Mouse (Mus musculus): Measurements from ENCODE around the gene Irx5. TPM values are rescaled to one million over a fixed set of nuclear protein-coding genes. Genes with fewer than 3 reads are reported as not detected.

Gene Irx5
- total and polyA plus RNA-seq, 2 experiments from 2014 or later: 1.6 to 2.7 TPM

DNA sequence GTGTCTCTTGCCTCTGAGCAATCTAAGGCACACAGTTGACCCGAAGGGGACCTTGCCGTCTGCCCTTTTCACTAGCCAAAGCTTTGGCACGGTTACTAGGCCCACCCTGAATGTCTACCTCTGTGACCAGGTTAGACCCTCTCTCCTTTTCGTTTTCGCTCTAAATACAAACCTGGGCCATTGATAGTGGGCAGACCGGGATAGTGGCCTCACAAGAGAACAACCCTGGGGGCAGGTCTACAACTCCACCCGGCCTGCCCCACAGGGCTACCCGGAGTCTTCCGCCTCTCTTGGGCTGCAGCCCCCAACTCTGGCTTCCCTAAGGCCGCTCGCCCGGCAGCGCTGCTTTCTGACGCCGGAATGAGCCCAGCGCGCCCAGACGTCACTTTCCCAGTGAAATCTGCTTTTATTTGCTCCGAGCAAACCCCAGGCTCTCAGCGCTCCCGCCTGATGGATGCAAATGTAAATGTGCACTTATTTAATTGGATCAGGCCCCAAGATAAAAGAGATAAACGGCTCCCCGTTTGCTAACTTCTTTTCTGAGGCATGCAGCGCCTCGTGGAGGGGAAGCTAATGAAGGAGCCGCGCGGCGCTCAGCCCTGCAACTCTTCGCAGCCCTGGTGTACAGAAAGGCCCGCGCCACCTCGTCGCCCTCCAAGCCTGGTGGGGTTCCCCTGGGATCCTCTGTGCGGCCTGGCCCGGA is 8.0 kb downstream of the Irx5 start:
- DNase-seq (peak; percentile 81), ATAC-seq (no peak)
- Histone ChIP-seq H3K27ac (ENCODE audit: low read depth, low read length) (no peak overlapping the region), H3K4me2 (ENCODE audit: low read depth) (no peak overlapping the region), H3K9me3 (ENCODE audit: low read length) (no peaks in the 10 kb centered on the region), H3K36me3 (ENCODE audit: insufficient read depth) (no peaks in the 10 kb centered on the region), H3K9ac (no peak overlapping the region), H3K4me1 (ENCODE audit: insufficient read depth) (no peaks in the 10 kb centered on the region), H3K27me3 (ENCODE audit: insufficient read depth, low read length) (peaks cover 76% of the 10 kb centered on the region), H3K4me3 (ENCODE audit: low read depth, low read length) (no peak overlapping the region)
- 3% methylated on average over 36 of the region's 36 CpGs for WGBS
- no peak for TF ChIP-seq CTCF (IDR thresholded peaks at IDR 0.05; ENCODE audit: low read depth)

DNA sequence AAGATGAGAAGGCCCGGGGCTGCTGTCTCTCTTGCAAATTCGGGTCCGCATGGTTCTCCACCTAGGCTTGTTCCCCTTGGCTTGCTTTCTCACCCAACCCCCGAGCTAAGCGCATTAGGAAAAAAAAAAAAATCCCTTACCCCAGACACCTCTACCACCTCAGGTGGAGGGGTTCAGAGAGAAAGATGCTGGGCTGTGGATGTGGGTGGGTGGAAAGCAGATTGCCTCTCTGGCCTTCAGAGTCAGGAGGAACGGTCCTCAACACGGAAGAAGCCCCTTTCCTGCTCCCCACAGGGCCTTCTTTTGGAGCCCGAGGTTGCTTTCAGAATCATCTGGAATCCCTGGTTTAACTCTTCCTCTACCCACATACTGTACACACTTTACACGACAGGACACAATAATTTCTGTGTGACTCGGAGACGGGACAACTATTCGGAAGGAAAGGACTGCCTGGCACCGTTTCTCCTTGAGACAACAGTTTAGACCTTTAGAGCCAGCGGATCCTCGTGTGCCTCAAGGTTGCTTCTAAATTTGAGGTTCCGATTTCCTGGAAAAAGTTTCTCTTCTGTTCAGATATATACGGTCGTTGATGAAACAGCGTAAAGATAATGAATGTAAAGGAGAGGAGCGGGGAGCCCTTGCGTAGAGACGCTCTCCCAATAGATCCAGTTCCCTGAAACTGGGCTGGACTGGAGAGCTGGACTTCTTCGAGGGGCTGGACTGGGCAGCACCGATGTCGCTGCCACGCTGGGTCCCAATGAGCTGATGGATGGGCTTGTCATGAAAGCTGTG is 8.7 kb downstream of the Irx5 start:
- ATAC-seq (no peak), DNase-seq (peak; percentile 52)
- no peak overlapping the region for H3K9ac ChIP-seq
- peaks cover 72% of the 10 kb centered on the region for H3K27me3 ChIP-seq (ENCODE audit: insufficient read depth, low read length)
- no peaks in the 10 kb centered on the region for H3K9me3 ChIP-seq (ENCODE audit: low read length)
- WGBS: 7% methylated on average over 26 of the region's 26 CpGs
- no peak overlapping the region for H3K27ac ChIP-seq (ENCODE audit: low read depth, low read length)
- H3K4me2 ChIP-seq (ENCODE audit: low read depth): no peak overlapping the region
- H3K4me1 ChIP-seq (ENCODE audit: insufficient read depth): no peaks in the 10 kb centered on the region
- TF ChIP-seq CTCF (IDR thresholded peaks at IDR 0.05; ENCODE audit: low read depth): no peak
- no peaks in the 10 kb centered on the region for H3K36me3 ChIP-seq (ENCODE audit: insufficient read depth)
- no peak overlapping the region for H3K4me3 ChIP-seq (ENCODE audit: low read depth, low read length)

DNA sequence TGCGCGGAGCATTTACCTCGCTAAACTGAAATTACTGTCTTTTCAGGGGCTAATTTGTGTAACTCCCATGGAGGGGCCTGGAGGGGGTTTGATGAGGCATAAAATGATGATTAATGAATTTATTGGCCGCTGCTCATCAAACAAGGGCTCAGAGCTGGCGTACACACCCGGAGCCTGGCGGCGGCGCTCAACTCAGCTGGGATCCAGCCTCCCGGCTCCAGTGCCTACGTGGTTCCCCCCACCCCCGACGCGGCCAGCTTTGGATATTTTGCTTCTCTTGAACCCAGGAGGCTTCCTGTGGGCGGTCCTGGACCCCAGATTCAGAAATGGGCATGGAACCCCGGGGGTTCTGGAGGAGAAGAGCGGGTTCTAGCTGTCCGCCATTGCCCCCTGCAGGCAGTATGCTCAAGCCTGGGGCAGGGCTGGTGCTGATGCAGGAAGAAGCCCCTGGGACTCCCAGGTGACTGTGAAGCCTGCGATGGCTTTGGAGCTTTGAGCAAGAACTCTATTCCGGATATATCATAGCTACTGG is 9.4 kb downstream of the Irx5 start:
- Histone ChIP-seq H3K4me3 (ENCODE audit: low read depth, low read length) (no peak overlapping the region), H3K27me3 (ENCODE audit: insufficient read depth, low read length) (peaks cover 66% of the 10 kb centered on the region), H3K9ac (no peak overlapping the region), H3K36me3 (ENCODE audit: insufficient read depth) (no peaks in the 10 kb centered on the region), H3K27ac (ENCODE audit: low read depth, low read length) (no peak overlapping the region), H3K4me1 (ENCODE audit: insufficient read depth) (no peaks in the 10 kb centered on the region), H3K4me2 (ENCODE audit: low read depth) (no peak overlapping the region), H3K9me3 (ENCODE audit: low read length) (no peaks in the 10 kb centered on the region)
- ATAC-seq (peak; percentile 38; the same call in 1 of the 2 replicates), DNase-seq (peak; percentile 24)
- TF ChIP-seq CTCF (IDR thresholded peaks at IDR 0.05; ENCODE audit: low read depth): peak; percentile 39
- WGBS: 6% methylated on average over 20 of the region's 20 CpGs

DNA sequence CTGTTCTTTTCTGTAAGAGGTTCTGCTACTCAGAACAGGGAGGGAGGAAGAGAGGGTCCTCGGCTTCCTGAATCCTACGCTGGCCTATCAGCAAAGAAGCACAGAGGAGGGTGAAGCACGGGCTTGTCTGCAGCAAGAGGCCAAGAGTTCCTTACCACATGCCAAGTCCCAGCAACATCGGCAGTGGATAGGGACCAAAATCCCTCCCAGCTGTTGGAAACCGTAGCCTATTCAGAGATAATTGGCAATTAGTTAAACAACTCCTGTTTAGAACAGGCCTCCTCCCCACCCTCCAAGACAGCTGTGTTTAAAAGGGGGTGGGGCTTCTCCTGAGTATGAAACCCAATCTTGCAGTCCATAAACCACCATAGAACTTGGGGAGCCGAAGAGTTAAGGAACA is 22.1 kb downstream of the Irx5 start:
- no peaks in the 10 kb centered on the region for H3K36me3 ChIP-seq (ENCODE audit: insufficient read depth)
- no peak for TF ChIP-seq CTCF (IDR thresholded peaks at IDR 0.05; ENCODE audit: low read depth)
- no peak overlapping the region for H3K4me2 ChIP-seq (ENCODE audit: low read depth)
- H3K4me1 ChIP-seq (ENCODE audit: insufficient read depth): no peaks in the 10 kb centered on the region
- H3K4me3 ChIP-seq (ENCODE audit: low read depth, low read length): no peak overlapping the region
- H3K27me3 ChIP-seq (ENCODE audit: insufficient read depth, low read length): peaks cover 9% of the 10 kb centered on the region
- H3K9ac ChIP-seq: no peak overlapping the region
- no peaks in the 10 kb centered on the region for H3K9me3 ChIP-seq (ENCODE audit: low read length)
- ATAC-seq (no peak), DNase-seq (no peak)
- WGBS: 16% methylated on average over 6 of the region's 6 CpGs
- H3K27ac ChIP-seq (ENCODE audit: low read depth, low read length): no peak overlapping the region

DNA sequence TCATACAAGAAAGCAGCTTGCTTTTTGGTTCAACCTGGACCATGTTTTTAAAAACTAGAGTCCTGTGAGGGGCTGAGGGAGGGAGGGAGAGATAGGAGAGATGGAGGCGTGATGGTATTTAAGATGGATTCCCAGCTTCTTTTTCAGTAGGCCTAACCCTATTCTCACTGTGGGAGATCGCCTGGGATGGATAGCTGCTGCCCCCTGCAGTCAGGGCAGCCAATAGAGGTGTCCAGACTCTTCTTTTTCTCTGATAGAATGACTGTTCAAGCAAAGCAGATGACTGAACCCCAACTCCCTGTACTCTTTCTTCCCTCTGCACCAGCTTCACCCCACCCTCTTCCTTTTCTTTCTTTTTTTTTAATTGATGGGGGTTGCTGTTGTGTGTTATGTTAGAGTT is 23.1 kb downstream of the Irx5 start:
- 45% methylated on average over 2 of the region's 2 CpGs for WGBS
- Histone ChIP-seq H3K9me3 (ENCODE audit: low read length) (no peaks in the 10 kb centered on the region), H3K36me3 (ENCODE audit: insufficient read depth) (no peaks in the 10 kb centered on the region), H3K27me3 (ENCODE audit: insufficient read depth, low read length) (peaks cover 9% of the 10 kb centered on the region), H3K27ac (ENCODE audit: low read depth, low read length) (no peak overlapping the region), H3K4me2 (ENCODE audit: low read depth) (no peak overlapping the region), H3K9ac (no peak overlapping the region), H3K4me3 (ENCODE audit: low read depth, low read length) (no peak overlapping the region), H3K4me1 (ENCODE audit: insufficient read depth) (no peaks in the 10 kb centered on the region)
- ATAC-seq (no peak), DNase-seq (no peak)
- no peak for TF ChIP-seq CTCF (IDR thresholded peaks at IDR 0.05; ENCODE audit: low read depth)

DNA sequence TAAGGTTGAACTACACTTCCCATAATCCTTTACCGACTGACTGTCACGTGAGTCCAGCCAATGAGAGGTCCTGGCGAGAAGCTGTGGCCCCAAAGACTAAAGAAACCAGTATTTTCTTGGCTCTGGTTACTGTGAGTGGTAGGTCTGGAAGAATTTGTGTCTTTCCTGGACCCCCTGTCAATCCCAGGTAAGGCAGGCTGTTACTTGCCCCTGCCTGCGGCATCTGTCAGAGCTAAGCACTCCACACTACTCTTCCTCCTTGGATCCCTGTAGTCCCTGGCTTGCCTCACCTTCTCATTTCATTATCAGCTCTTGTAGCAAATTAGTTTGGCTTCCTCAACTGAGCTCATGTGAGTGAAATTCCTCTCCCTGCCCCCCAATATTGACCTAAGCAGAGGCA is 30.5 kb downstream of the Irx5 start:
- DNase-seq (no peak), ATAC-seq (no peak)
- 87% methylated on average over 4 of the region's 4 CpGs for WGBS
- Histone ChIP-seq H3K4me3 (ENCODE audit: low read depth, low read length) (no peak overlapping the region), H3K9ac (no peak overlapping the region), H3K4me2 (ENCODE audit: low read depth) (no peak overlapping the region), H3K36me3 (ENCODE audit: insufficient read depth) (no peaks in the 10 kb centered on the region), H3K4me1 (ENCODE audit: insufficient read depth) (no peaks in the 10 kb centered on the region), H3K27me3 (ENCODE audit: insufficient read depth, low read length) (peaks cover 5% of the 10 kb centered on the region; the same call in 1 of the 2 replicates), H3K27ac (ENCODE audit: low read depth, low read length) (no peak overlapping the region), H3K9me3 (ENCODE audit: low read length) (no peaks in the 10 kb centered on the region)
- TF ChIP-seq CTCF (IDR thresholded peaks at IDR 0.05; ENCODE audit: low read depth): no peak

DNA sequence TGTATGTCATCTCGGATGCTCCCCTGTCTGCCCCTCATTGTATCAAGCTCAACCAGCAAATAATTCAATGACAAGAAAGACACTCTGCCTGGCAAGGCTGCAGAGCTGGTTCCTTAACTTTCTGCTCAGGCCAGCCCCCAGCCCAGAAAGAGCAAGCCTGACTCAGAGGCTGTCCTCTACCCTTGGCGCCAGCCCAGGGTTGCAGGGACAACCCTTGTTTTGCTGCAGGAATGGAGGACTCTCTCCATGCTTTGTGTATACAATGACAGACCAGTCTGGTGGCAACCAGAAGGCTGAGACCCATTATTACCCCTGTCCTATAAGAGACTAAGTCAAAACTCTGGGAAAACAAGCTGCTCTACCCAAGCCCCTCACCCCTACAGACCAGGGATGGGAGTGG is 46.8 kb downstream of the Irx5 start:
- DNase-seq (no peak), ATAC-seq (no peak)
- Histone ChIP-seq H3K4me3 (ENCODE audit: low read depth, low read length) (no peak overlapping the region), H3K27ac (ENCODE audit: low read depth, low read length) (no peak overlapping the region), H3K4me1 (ENCODE audit: insufficient read depth) (no peaks in the 10 kb centered on the region), H3K9me3 (ENCODE audit: low read length) (no peaks in the 10 kb centered on the region), H3K4me2 (ENCODE audit: low read depth) (no peak overlapping the region), H3K36me3 (ENCODE audit: insufficient read depth) (no peaks in the 10 kb centered on the region), H3K27me3 (ENCODE audit: insufficient read depth, low read length) (no peaks in the 10 kb centered on the region), H3K9ac (no peak overlapping the region)
- TF ChIP-seq CTCF (IDR thresholded peaks at IDR 0.05; ENCODE audit: low read depth): no peak
- WGBS: 79% methylated on average over 2 of the region's 2 CpGs

All from forebrain, postnatal 0 days (tissue).